In the genomic region with DNA sequence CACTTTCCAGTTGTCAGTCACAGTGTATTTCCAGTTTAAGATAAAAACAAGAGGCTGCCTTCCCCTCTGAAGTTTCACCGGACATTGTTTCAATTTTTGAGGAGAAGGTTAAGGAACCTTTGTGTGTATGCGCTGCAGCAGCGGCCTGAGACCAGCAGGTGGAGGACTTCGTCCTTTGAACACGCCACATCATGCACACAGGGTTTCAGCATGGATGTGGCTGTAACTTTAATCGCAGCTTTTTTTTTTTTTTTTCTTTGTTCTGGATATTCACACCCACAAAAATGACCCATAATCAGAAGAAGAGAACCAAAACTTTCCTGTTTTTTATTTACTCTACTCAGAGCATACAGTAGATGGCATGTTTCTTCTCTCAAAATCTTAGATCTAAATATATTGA, we compare ENCODE assay signal across 10 mouse cellular contexts. TPM values are rescaled to one million over a fixed set of nuclear protein-coding genes. Genes with fewer than 3 reads are reported as not detected.
DNase-seq lines count a peak whose midpoint lies in the region; ATAC-seq and TF ChIP-seq lines count a peak whose summit lies in the region.
"Had no signal": no experiment of that assay in that cellular context is flagged by ENCODE, and none has a peak within 500 bp of the region (broad histone marks: within the 10 kb centered on the region; RNA-seq: fewer than 3 reads in every experiment).

No protein-coding gene starts in this region.

- H3K36me3 ChIP-seq in ES-E14 (ENCODE audit: control insufficient read depth, insufficient read depth, low read length, poor library complexity, severe bottlenecking), result no peaks in the 10 kb centered on the region
- no peaks in the 10 kb centered on the region for H3K36me3 ChIP-seq in kidney, postnatal 0 days (ENCODE audit: insufficient read depth, low read length)

- H3K27me3 ChIP-seq in kidney, postnatal 0 days (ENCODE audit: insufficient read depth, low read length), result no peaks in the 10 kb centered on the region

- 10% methylated on average over 6 of the region's 6 CpGs for WGBS in kidney, postnatal 0 days

- H3K9ac ChIP-seq in ES-E14 (ENCODE audit: insufficient read depth, low read depth, low read length, poor library complexity, severe bottlenecking), result no peak overlapping the region
- no peak overlapping the region for H3K9ac ChIP-seq in kidney, postnatal 0 days (ENCODE audit: low read depth, low read length)

- intact Hi-C loops in gastrocnemius, postnatal 14 days (cut with DNase I; ENCODE audit: low total_unique reads), result no loop called here

- ATAC-seq in kidney, postnatal 0 days (replicated peaks; ENCODE audit: low FRiP score, low read depth), result peak; percentile 71; the same call in 1 of the 2 replicates

- DNase-seq in adrenal gland, adult (ENCODE audit: inconsistent age in 2 of 2, low spot score in 1 of 2), result peak; percentile 24 to 77
- DNase-seq in adrenal gland, adult 18-20 months (ENCODE audit: low spot score in 2 of 2), result no peak
- peak; percentile 28 for DNase-seq in ES-E14 (ENCODE audit: low read depth, low spot score)
- peak; percentile 22 for DNase-seq in cerebellum, adult 9-11 months
- peak; percentile 20 for DNase-seq in gastrocnemius, postnatal 14 days
- DNase-seq in kidney, postnatal 0 days (ENCODE audit: low spot score), result peak; percentile 87
- DNase-seq in mesoderm, embryonic 11.5 days (ENCODE audit: low read depth, low spot score), result peak; percentile 81
- peak; percentile 56 for DNase-seq in thymus, postnatal 0 days (ENCODE audit: low spot score)

- no peak overlapping the region for H3K27ac ChIP-seq in ES-E14 (ENCODE audit: insufficient read depth, low read depth, low read length, poor library complexity, severe bottlenecking)
- no peak overlapping the region for H3K27ac ChIP-seq in kidney, postnatal 0 days
- H3K27ac ChIP-seq: macrophage had no signal

- peak; percentile 89 for TF ChIP-seq CTCF in kidney, postnatal 0 days (IDR thresholded peaks at IDR 0.05; ENCODE audit: low read depth)

- no peaks in the 10 kb centered on the region for H3K9me3 ChIP-seq in ES-E14 (ENCODE audit: control insufficient read depth, insufficient read depth, low read depth, low read length)
- no peaks in the 10 kb centered on the region for H3K9me3 ChIP-seq in kidney, postnatal 0 days (replicated peaks; ENCODE audit: low read length)

- no peak overlapping the region for H3K4me3 ChIP-seq in ES-E14 (ENCODE audit: insufficient read depth in 1 of 2, low read depth in 1 of 2, low read length in 2 of 2, poor library complexity in 1 of 2, severe bottlenecking in 1 of 2)
- H3K4me3 ChIP-seq in kidney, postnatal 0 days (replicated peaks; ENCODE audit: low read depth, low read length), result no peak overlapping the region

- H3K4me2 ChIP-seq in kidney, postnatal 0 days (ENCODE audit: low read length), result no peak overlapping the region; the same call in 1 of the 2 replicates

- no peaks in the 10 kb centered on the region for H3K4me1 ChIP-seq in ES-E14 (ENCODE audit: control insufficient read depth in 2 of 2, insufficient read depth in 2 of 2, low read length in 2 of 2, poor library complexity in 1 of 2)
- H3K4me1 ChIP-seq in kidney, postnatal 0 days (replicated peaks; ENCODE audit: insufficient read depth, low read length), result no peaks in the 10 kb centered on the region

- in situ Hi-C loops in ES-E14 (cut with MboI; ENCODE audit: low sequenced_read_pairs in 2 of 2, unreplicated experiment in 2 of 2), result no loop called here

TF ChIP-seq in ES-E14, 5 proteins besides CTCF, POLR2A, EP300 and RAD21:
- TF ChIP-seq ZNF384 (IDR thresholded peaks at IDR 0.05; ENCODE audit: low read depth, low read length) (peak; percentile 75), ZC3H11A (IDR thresholded peaks at IDR 0.05; ENCODE audit: borderline replicate concordance, low read depth, low read length) (peak; percentile 35; the same call in 1 of the 2 replicates), CHD2 (IDR thresholded peaks at IDR 0.05; ENCODE audit: low read depth, low read length) (no peak), HCFC1 (IDR thresholded peaks at IDR 0.05; ENCODE audit: borderline replicate concordance, insufficient read depth, low read length) (no peak), MAFK (IDR thresholded peaks at IDR 0.05; ENCODE audit: insufficient read depth, low read depth, low read length) (no peak)

RNA-seq across cellular contexts. Expression of a gene that starts 3.1 kb away (rescaled TPM):
- total RNA-seq in adrenal gland, adult 18-20 months (2021), result 100 to 1,000 TPM; 140 to 317 TPM
- total RNA-seq in ES-E14 (2012; rRNA removed), result 1.4 TPM in 2 replicates
- total RNA-seq in gastrocnemius, postnatal 14 days (2021), result 1 to 10 TPM; 2.2 to 3.2 TPM
- 43.1 and 44.2 TPM in 2 replicates for polyA plus RNA-seq in kidney, postnatal 0 days (2015; fragmentation: Nextera tagmentation; extraction: Ambion mirVana)
- 14.4 and 16.1 TPM in 2 replicates for polyA plus RNA-seq in thymus, postnatal 0 days (2015; fragmentation: Nextera tagmentation; extraction: Ambion mirVana)
- polyA plus RNA-seq: C2C12 had no signal

Comparison
In these comparisons a context has a peak if more than half of its experiments do, and no peak if none do; other contexts are left out.
1. DNase-seq: peak in adrenal gland, adult (2 of 2), ES-E14 (single experiment), cerebellum, adult 9-11 months (single experiment), gastrocnemius, postnatal 14 days (single experiment), kidney, postnatal 0 days (single experiment), mesoderm, embryonic 11.5 days (single experiment) and thymus, postnatal 0 days (single experiment); none in adrenal gland, adult 18-20 months (0 of 2).
2. RNA of a gene that starts 3.1 kb away (total RNA-seq): 140 to 317 TPM in adrenal gland, adult 18-20 months; 2.2 to 3.2 TPM in gastrocnemius, postnatal 14 days and 1.4 TPM in ES-E14; every median in the first group is over 10 times any median in the second.